Mouse (Mus musculus): ENCODE data around the gene 4933417A18Rik. TPM values are rescaled to one million over a fixed set of nuclear protein-coding genes. Genes with fewer than 3 reads are reported as not detected.
A peak's percentile ranks its signal among the peaks of the same experiment; 100 is the strongest.
"Not testable (repeated sequence)": the region's sequence is repeated elsewhere in the genome, so short reads cannot be mapped to it uniquely, and the experiment has no call there.

4933417A18Rik gene
- polyA plus RNA-seq (2012; ENCODE audit: insufficient read depth, insufficient read length, missing spikeins), result not detected in 2 replicates

DNA sequence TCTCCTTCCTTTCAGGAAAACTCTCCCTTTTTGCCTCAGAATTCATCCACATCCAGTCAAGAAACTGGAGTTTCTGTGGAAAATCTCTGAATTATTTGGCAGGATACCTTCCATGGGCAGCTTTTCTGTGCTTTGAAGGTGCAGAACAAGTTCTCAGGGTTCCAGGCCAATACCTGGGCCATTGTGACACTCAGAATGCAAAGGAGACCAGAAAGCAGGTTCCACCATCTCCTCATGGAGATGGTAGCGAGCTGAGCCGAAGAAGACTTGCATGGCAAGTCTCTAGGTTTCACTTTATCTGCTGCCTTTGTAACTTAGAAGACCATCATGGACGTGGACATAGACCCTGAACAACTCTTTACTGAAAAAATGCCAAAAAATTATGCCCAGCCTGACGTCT lies at the start of gene 4933417A18Rik, which contains the start of gene Fam217a:
TSS of gene 4933417A18Rik (plus strand) at position 200 of the 400 bp plus-strand sequence.
TSS of gene Fam217a (minus strand) at position 101 of the 400 bp plus-strand sequence.
- Histone ChIP-seq H3K4me1 (ENCODE audit: control insufficient read depth, insufficient read depth, insufficient read length, low read length) (no peaks in the 10 kb centered on the region), H3K4me3 (ENCODE audit: insufficient read depth, low read depth, low read length) (no peak within 1 kb of the TSS), H3K27ac (replicated peaks; ENCODE audit: low read depth, low read length) (no peak within 1 kb of the TSS)

DNA sequence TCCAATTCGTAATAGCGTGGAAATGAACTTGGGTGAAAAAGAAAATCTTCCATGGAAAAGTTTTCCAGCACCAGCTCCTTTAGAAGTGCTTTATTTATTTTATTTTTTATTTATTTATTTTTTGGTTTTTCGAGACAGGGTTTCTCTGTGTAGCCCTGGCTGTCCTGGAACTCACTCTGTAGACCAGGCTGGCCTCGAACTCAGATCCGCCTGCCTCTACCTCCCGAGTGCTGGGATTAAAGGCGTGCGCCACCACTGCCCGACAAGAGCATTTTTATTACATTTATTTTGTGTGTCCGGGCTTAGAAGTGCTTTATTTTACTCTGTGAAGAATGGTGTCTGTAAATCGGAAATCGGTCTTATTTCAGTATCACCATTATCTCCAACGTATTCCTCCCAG lies 49.5 kb upstream of the 4933417A18Rik start:
- peak overlapping the region; percentile 87 for H3K4me3 ChIP-seq (ENCODE audit: insufficient read depth, low read depth, low read length)
- H3K4me1 ChIP-seq (ENCODE audit: control insufficient read depth, insufficient read depth, insufficient read length, low read length), result not testable (repeated sequence)
- H3K27ac ChIP-seq (replicated peaks; ENCODE audit: low read depth, low read length), result peak overlapping the region; percentile 92

DNA sequence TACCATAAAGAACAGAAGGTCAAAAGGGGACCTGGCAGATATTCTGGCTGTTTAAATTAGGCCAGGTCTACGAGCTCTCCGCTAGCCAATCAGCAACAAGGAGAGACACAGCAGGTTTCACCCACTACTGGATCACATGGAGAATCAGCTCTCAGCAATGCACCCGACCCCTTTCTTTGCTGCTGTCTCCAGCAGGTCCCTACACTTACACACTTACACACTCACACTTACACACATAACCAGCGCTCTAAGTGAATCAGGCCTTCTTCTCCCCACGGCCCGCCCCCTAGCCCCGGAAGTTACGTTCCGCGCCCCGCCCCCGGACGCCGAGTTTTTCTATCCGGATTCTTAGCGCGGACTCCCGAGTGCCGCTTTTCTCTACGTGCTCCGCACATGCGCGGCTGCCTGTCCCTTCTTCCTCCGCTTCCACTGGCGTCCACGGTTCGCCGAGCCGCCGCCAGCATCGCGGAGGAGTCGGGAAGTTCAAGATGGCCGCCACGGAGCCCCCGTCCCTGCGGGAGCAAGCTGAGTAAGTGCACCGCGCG lies 49.0 kb upstream of the 4933417A18Rik start, which contains the start of gene Prpf4b:
TSS of gene Prpf4b (plus strand) at position 137 of the 545 bp plus-strand sequence.
- H3K4me3 ChIP-seq (ENCODE audit: insufficient read depth, low read depth, low read length), result peak within 1 kb of the TSS; percentile 87
- H3K4me1 ChIP-seq (ENCODE audit: control insufficient read depth, insufficient read depth, insufficient read length, low read length), result peaks cover 5% of the 10 kb centered on the region; the same call in 1 of the 2 replicates
- peak within 1 kb of the TSS; percentile 92 for H3K27ac ChIP-seq (replicated peaks; ENCODE audit: low read depth, low read length)

DNA sequence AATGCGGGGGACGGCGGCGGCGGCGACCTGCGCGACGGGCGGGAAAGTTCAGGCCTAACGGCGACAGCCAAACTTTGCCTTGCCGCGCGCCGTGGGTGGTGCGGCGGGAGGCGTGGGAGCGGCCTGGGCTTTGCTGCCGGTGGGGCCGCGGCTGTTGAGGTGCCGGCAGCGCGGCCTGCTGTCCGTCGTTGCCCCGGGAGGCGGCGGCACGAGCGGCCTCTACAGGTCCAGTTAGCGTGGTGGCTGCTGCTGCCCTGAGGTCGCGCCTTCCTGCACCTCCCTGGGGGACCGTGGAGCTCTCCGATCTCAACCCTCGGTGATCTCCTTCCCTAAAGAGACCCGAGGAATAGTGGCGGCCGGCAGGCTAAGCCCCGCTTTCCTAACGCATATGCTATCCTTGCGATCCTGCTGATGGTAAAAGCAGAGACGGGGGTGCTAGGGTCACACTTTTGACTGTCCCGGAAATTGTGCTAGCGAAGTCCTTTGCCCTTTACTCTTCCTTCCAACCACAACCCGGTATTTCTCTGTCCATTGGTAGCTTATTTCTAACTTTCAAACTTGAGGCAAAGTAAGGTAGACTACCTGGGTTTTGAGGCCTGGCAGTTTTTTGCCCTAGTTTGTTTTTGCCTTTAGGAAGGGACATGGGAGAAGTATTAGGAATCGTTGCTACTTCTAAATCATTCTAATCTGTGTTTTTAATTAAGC lies 48.3 kb upstream of the 4933417A18Rik start:
- H3K4me1 ChIP-seq (ENCODE audit: control insufficient read depth, insufficient read depth, insufficient read length, low read length), result peaks cover 5% of the 10 kb centered on the region; the same call in 1 of the 2 replicates
- peak overlapping the region; percentile 87 for H3K4me3 ChIP-seq (ENCODE audit: insufficient read depth, low read depth, low read length)
- H3K27ac ChIP-seq (replicated peaks; ENCODE audit: low read depth, low read length), result peak overlapping the region; percentile 82

DNA sequence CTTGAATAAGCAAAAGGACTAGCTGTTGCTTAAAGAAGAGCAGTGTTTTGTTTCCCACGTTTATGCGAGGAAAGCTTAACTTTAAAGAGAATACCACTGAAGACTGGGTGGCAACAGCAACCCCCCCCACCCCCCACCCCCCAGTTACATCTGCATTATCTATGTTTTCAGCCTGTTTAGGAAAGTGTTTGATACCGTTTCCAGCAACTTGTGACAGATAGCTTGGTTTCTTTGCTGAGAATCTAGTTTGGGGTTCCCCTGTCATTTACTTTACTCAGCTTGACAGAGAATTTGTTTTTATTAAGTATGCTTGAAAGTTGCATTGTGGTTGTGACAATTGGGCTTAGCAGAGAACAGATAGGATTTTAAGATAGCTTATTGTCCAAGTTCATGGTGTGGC lies 47.7 kb upstream of the 4933417A18Rik start:
- peak overlapping the region; percentile 87 for H3K4me3 ChIP-seq (ENCODE audit: insufficient read depth, low read depth, low read length)
- peaks cover 5% of the 10 kb centered on the region; the same call in 1 of the 2 replicates for H3K4me1 ChIP-seq (ENCODE audit: control insufficient read depth, insufficient read depth, insufficient read length, low read length)
- no peak overlapping the region for H3K27ac ChIP-seq (replicated peaks; ENCODE audit: low read depth, low read length)

DNA sequence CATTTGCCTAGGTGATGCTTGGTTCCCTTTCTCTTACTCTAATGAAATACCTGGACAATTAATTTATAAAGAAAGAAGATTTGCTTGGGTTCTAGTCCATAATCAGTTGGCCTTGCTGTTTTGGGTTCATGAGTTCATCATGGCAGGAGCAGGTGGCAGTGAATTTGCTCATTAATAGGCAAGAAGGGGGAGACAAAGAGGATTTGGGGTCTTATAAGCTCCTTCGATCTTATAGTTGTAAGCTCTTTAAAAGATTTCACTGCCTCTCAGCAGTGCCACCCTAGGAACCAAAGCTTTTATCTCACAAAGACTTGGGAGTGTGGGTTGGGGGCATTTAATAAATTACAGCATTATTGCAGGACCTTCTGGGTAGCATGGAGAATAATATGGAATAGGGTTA lies 31.3 kb upstream of the 4933417A18Rik start:
- Histone ChIP-seq H3K4me3 (ENCODE audit: insufficient read depth, low read depth, low read length) (no peak overlapping the region), H3K4me1 (ENCODE audit: control insufficient read depth, insufficient read depth, insufficient read length, low read length) (no peaks in the 10 kb centered on the region), H3K27ac (replicated peaks; ENCODE audit: low read depth, low read length) (no peak overlapping the region)

DNA sequence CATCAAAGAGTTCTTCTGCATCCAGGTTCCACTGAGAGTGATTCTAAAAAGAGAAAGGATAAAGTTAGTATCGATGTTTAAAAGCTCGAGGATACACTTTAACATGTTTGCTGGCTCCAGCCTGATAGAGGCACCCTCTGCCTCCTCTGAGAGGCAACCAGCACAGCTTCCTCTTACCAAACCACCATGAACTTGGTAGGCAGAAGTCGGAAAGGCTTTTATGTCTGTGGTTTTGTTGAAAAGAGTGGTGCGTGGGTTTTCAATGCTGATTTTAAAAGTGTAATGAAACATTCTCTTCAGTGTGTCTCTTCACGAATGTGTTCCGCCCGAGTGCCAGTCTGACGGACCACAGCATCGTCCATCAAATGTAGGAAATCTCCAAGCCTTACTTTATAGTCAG lies 9.6 kb upstream of the 4933417A18Rik start:
- Histone ChIP-seq H3K27ac (replicated peaks; ENCODE audit: low read depth, low read length) (no peak overlapping the region), H3K4me1 (ENCODE audit: control insufficient read depth, insufficient read depth, insufficient read length, low read length) (0 out of 2 replicates have a peak, but pooled peaks cover 3% of the 10 kb centered on the region)

DNA sequence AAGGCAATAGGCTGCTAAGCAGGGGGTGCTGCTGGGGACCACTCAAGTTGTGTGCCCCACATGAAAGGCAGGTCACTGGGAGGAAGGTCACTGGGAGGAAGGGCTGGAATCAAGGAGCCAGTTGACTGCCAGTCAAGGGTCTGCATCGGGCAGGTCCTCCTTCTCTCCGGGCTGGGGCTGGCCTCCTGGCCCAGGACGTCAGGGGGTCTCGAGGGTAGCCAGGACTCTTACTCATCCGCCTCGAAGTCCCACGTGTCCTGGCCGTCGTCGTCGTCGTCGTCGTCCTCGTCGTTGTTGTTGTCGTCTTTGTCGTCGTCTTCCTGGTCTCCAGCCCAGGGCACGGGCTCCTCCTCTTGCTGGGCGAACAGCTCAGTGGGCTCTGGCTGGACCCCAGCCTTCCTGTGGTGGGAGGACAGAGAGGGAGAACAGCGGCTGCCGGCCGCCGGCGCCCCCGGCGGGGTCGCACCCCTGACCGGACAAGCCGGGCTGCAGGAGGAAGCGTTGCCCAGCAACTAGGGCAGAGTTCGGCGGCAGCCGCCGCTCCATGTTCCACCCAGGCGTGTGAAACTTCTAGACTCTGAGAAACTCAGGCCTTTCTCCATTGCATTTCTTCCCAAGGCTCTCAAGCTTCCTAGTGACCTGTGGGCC lies 7.6 kb upstream of the 4933417A18Rik start:
- Histone ChIP-seq H3K4me3 (ENCODE audit: insufficient read depth, low read depth, low read length) (peak overlapping the region; percentile 56), H3K27ac (replicated peaks; ENCODE audit: low read depth, low read length) (no peak overlapping the region), H3K4me1 (ENCODE audit: control insufficient read depth, insufficient read depth, insufficient read length, low read length) (0 out of 2 replicates have a peak, but pooled peaks cover 3% of the 10 kb centered on the region)

More for the DNA sequence above, 9.6 kb upstream of the 4933417A18Rik start:
- H3K4me3 ChIP-seq (ENCODE audit: insufficient read depth, low read depth, low read length), result no peak overlapping the region

DNA sequence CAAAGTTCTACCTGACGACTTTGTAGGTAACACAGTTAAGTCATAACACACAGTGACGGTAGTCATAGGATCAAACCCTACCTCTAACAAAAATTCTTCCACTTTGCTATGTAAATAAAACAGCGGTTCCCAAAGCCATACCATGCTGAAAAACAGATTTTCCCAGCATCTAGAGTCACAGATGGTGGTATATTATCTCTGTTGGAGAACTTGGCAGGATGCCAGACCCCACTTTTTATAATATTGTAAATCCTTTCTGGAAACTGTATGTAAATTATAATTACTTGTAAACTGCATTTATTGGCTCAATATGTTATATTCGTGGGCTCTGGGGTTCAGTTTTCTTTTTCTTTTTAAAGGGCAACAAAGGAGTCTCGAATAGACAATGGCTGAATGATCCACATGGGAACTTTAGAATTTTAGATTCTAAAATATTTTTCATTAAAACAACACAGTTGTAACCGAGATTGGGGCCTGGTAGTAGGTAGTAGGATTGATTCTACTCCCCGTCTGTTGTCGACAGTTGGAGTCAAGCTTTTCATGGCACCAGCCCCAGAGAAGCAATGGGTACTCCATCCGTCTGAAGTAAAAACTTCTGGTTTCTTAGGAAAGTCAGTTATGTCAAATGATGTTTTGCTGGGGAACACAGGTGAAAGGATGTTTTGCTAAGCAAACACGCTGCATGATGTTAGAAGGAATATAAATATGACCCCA lies 10.9 kb downstream of the 4933417A18Rik start:
- no peak overlapping the region for H3K27ac ChIP-seq (replicated peaks; ENCODE audit: low read depth, low read length)
- no peak overlapping the region for H3K4me3 ChIP-seq (ENCODE audit: insufficient read depth, low read depth, low read length)
- H3K4me1 ChIP-seq (ENCODE audit: control insufficient read depth, insufficient read depth, insufficient read length, low read length), result no peaks in the 10 kb centered on the region

DNA sequence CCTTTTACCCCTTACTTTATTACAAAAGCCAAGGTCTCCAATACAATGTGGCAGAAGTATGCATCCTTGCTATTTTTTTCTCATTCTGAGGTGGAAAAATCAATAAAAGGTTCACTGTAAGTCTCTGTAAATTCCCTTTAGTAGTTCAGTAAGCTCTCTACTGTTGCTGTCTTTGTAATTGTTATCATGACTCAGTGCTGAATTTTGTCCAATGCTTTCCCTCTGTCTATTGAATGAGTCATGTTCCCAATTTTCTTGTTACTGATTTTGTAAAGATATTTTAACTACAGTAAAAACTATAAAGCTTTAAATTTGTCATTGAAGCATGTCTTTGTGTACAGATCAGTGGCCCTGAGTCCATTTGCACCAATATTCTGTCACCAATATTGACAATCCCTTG lies 18.2 kb downstream of the 4933417A18Rik start:
- no peak overlapping the region for H3K27ac ChIP-seq (replicated peaks; ENCODE audit: low read depth, low read length)
- H3K4me3 ChIP-seq (ENCODE audit: insufficient read depth, low read depth, low read length), result no peak overlapping the region
- no peaks in the 10 kb centered on the region for H3K4me1 ChIP-seq (ENCODE audit: control insufficient read depth, insufficient read depth, insufficient read length, low read length)

DNA sequence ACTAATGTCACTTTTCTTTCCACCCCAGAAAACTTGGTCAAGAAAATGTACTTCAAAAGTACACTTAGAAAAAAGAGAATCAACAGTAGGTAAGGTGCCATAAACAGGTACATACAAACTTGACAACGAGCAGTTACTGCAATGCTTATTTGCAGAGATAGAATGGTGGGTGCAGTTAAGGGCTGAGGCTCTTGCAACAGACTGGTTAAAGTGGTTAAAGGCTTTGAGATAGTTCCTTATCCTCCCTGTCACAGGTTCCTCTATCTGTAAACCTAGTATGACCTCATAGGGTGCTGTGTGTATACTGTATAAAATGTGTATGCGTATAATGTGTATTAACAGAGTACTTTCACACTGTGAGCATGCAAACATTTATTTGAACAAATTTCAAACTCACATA lies 27.2 kb downstream of the 4933417A18Rik start:
- not testable (repeated sequence) for H3K4me3 ChIP-seq (ENCODE audit: insufficient read depth, low read depth, low read length); H3K27ac ChIP-seq (replicated peaks; ENCODE audit: low read depth, low read length); H3K4me1 ChIP-seq (ENCODE audit: control insufficient read depth, insufficient read depth, insufficient read length, low read length)

DNA sequence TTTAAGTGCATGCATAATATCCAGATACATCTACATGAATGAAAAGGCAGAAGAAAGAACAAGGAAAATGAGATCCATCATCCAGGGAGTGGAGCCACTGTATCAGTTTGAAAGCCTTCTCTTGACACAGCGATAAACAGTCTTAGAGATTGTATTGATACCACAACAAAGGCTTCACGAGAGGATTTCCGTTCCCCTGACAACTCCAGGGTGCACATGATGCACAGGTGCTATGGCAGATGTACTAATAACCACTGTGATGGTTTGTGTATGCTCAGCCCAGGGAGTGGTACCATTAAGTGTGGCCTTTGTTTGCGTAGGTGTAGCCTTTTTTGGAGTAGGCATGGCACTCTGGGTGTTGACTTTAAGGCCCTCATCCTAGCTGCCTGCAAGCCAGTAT lies 32.7 kb downstream of the 4933417A18Rik start:
- Histone ChIP-seq H3K27ac (replicated peaks; ENCODE audit: low read depth, low read length) (no peak overlapping the region), H3K4me1 (ENCODE audit: control insufficient read depth, insufficient read depth, insufficient read length, low read length) (no peaks in the 10 kb centered on the region), H3K4me3 (ENCODE audit: insufficient read depth, low read depth, low read length) (no peak overlapping the region)

DNA sequence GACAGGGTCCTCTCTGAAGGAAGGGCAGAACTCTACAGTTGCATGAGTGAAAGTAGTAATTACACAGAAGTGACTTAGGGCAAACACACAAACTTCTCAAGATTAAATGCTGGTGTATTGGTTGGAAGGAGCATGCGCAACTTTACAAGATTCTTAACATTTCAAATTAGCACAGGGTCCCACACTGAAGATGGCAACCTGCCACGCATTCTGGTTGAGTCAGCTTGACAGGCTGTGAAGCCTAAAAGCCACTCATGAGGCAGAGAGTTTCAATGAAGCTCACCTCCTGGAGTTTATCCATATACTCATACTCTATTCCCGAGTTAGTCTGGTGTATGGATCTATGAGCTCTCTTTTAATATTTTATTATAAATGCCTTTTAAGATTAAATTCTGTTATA lies 33.9 kb downstream of the 4933417A18Rik start:
- not testable (repeated sequence) for H3K27ac ChIP-seq (replicated peaks; ENCODE audit: low read depth, low read length); H3K4me1 ChIP-seq (ENCODE audit: control insufficient read depth, insufficient read depth, insufficient read length, low read length); H3K4me3 ChIP-seq (ENCODE audit: insufficient read depth, low read depth, low read length)

DNA sequence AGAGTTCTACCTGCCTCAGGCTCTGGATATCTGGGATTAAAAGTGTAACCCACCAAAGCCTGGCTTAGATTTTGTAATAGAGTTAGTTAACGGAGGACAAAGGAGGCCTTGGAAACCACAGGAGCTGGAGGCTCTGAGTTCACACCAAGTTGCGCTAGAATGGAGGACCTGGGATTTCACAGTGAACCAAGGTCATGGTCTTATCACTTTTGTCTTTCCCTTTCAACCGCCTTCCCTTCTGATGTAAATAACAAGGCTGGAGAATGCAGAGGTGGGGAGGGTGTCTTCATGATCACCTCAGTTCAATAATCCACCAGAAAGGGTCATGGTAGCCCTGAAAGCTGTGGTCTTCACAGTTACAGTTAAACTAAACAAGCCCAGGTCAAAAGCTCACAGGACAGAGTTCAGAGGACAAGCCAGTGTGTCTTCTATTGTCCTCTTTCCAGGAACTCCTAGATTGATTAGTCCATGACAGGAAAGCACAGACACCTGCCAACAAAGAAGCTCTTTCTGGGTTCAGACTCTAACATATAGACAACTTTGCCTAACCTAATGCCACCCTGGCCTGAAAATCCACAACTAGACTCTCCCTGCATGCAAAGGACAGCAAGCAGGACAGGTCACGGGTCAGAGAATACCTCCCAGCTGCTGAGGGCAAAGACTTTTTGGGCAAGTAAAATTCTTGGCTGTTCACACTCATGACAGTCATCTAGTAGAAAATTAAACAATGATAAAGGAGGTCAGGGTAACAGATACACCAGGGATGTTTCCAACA lies 37.0 kb downstream of the 4933417A18Rik start:
- no peaks in the 10 kb centered on the region for H3K4me1 ChIP-seq (ENCODE audit: control insufficient read depth, insufficient read depth, insufficient read length, low read length)
- no peak overlapping the region for H3K27ac ChIP-seq (replicated peaks; ENCODE audit: low read depth, low read length)
- H3K4me3 ChIP-seq (ENCODE audit: insufficient read depth, low read depth, low read length), result no peak overlapping the region
